In the genomic region with DNA sequence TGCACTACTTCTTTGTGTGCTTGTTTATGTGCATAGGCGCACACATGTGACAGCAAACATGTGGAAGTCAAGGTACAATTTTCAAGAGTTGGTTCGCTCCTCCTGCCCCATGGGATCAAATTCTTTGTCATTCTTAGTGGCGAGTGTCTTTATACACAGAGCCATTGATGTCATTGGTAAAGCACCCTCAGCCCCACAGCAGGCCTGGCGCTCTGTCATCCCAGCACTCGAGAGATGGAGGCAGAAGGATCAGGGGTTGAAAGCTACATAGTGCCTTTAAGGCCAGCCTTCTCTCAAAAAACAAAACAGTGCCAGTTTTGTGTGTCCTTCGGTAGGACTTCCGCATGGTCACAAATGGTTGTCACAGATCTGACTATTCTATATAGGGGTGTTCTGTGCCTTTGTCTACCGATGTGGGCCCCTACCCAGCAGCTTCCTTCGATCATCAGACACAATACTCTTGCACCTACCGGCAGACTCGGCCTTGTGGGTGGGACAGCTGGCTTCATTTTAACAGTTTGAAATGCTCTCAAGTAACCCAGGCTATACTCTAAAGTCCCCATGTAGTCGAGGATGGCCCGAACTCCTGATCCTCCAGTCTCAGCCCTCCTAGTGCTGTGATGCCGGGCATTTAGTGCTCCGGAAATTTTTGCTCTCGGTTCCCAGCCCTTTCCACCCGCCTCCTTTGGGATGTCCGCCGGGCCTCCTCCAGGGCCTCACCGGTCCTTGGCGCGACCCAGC, we compare ENCODE assay signal across 8 mouse cellular contexts. TPM values are rescaled to one million over a fixed set of nuclear protein-coding genes. Genes with fewer than 3 reads are reported as not detected.
DNase-seq lines count a peak whose midpoint lies in the region; ATAC-seq and TF ChIP-seq lines count a peak whose summit lies in the region.

No protein-coding gene starts in this region.

- no peaks in the 10 kb centered on the region for H3K27me3 ChIP-seq in erythroblast, embryonic 14.5 days (ENCODE audit: control insufficient read depth)
- H3K27me3 ChIP-seq in forebrain, embryonic 11.5 days (ENCODE audit: control insufficient read depth, insufficient read depth, low read length), result no peaks in the 10 kb centered on the region
- no peaks in the 10 kb centered on the region for H3K27me3 ChIP-seq in liver, embryonic 11.5 days (replicated peaks; ENCODE audit: control insufficient read depth, insufficient read depth, low read length)
- no peaks in the 10 kb centered on the region for H3K27me3 ChIP-seq in stomach, postnatal 0 days (ENCODE audit: control insufficient read depth, insufficient read depth, low read length)

- H3K9me3 ChIP-seq in erythroblast, embryonic 14.5 days (ENCODE audit: control insufficient read depth, low read length), result no peaks in the 10 kb centered on the region
- H3K9me3 ChIP-seq in forebrain, embryonic 11.5 days (ENCODE audit: control insufficient read depth, low read length), result no peaks in the 10 kb centered on the region
- no peaks in the 10 kb centered on the region for H3K9me3 ChIP-seq in liver, embryonic 11.5 days (ENCODE audit: control insufficient read depth, low read length)
- no peaks in the 10 kb centered on the region for H3K9me3 ChIP-seq in stomach, postnatal 0 days (ENCODE audit: control insufficient read depth, low read length)

- H3K4me3 ChIP-seq in erythroblast, embryonic 14.5 days (replicated peaks), result peak overlapping the region; percentile 87
- H3K4me3 ChIP-seq in forebrain, embryonic 11.5 days (ENCODE audit: low read depth, low read length), result peak overlapping the region; percentile 72
- peak overlapping the region; percentile 70 for H3K4me3 ChIP-seq in liver, embryonic 11.5 days (ENCODE audit: low read depth, low read length)
- H3K4me3 ChIP-seq in stomach, postnatal 0 days (ENCODE audit: low read depth, low read length), result peak overlapping the region; percentile 86

- no peak for TF ChIP-seq EP300 in stomach, postnatal 0 days (optimal IDR thresholded peaks at IDR 0.05)

- H3K4me1 ChIP-seq in erythroblast, embryonic 14.5 days (ENCODE audit: control insufficient read depth), result peaks cover 55% of the 10 kb centered on the region
- H3K4me1 ChIP-seq in forebrain, embryonic 11.5 days (replicated peaks; ENCODE audit: control insufficient read depth, insufficient read depth, low read length), result peaks cover 4% of the 10 kb centered on the region; the same call in 1 of the 2 replicates
- peaks cover 16% of the 10 kb centered on the region for H3K4me1 ChIP-seq in liver, embryonic 11.5 days (replicated peaks; ENCODE audit: control insufficient read depth, insufficient read depth, low read length)
- H3K4me1 ChIP-seq in stomach, postnatal 0 days (replicated peaks; ENCODE audit: control insufficient read depth, insufficient read depth), result peaks cover 5% of the 10 kb centered on the region; the same call in 1 of the 2 replicates

- WGBS in forebrain, embryonic 11.5 days, result 24% methylated on average over 22 of the region's 22 CpGs
- WGBS in liver, embryonic 11.5 days, result 27% methylated on average over 22 of the region's 22 CpGs
- WGBS in stomach, postnatal 0 days, result 23% methylated on average over 22 of the region's 22 CpGs

- peaks cover 45% of the 10 kb centered on the region for H3K36me3 ChIP-seq in erythroblast, embryonic 14.5 days (ENCODE audit: control insufficient read depth)
- H3K36me3 ChIP-seq in forebrain, embryonic 11.5 days (ENCODE audit: control insufficient read depth, insufficient read depth, low read length), result no peaks in the 10 kb centered on the region; the same call in 1 of the 2 replicates
- H3K36me3 ChIP-seq in liver, embryonic 11.5 days (ENCODE audit: control insufficient read depth, insufficient read depth, low read length), result peaks cover 20% of the 10 kb centered on the region
- peaks cover 7% of the 10 kb centered on the region; the same call in 1 of the 2 replicates for H3K36me3 ChIP-seq in stomach, postnatal 0 days (ENCODE audit: control insufficient read depth, insufficient read depth, low read length)

- TF ChIP-seq CTCF in stomach, postnatal 0 days (IDR thresholded peaks at IDR 0.05; ENCODE audit: low read depth), result no peak

- H3K4me2 ChIP-seq in forebrain, embryonic 11.5 days (ENCODE audit: low read depth, low read length, severe bottlenecking), result peak overlapping the region; percentile 90
- H3K4me2 ChIP-seq in liver, embryonic 11.5 days, result peak overlapping the region; percentile 80
- H3K4me2 ChIP-seq in stomach, postnatal 0 days (replicated peaks; ENCODE audit: low read depth), result peak overlapping the region; percentile 64

- H3K27ac ChIP-seq in forebrain, embryonic 11.5 days (ENCODE audit: low read depth, low read length), result no peak overlapping the region
- no peak overlapping the region for H3K27ac ChIP-seq in liver, embryonic 11.5 days (ENCODE audit: low read depth, low read length)
- H3K27ac ChIP-seq in stomach, postnatal 0 days (replicated peaks), result peak overlapping the region; percentile 81

- peak overlapping the region; percentile 49 for H3K9ac ChIP-seq in forebrain, embryonic 11.5 days (ENCODE audit: low read length)
- H3K9ac ChIP-seq in liver, embryonic 11.5 days (ENCODE audit: low read depth, low read length), result peak overlapping the region; percentile 68
- peak overlapping the region; percentile 76 for H3K9ac ChIP-seq in stomach, postnatal 0 days (ENCODE audit: low read length)

- no peak for ATAC-seq in erythroblast, adult 5-6 weeks (replicated peaks; ENCODE audit: low FRiP score, poor library complexity, severe bottlenecking)
- no peak for ATAC-seq in forebrain, embryonic 11.5 days (replicated peaks; ENCODE audit: low FRiP score)
- no peak for ATAC-seq in liver, embryonic 11.5 days (replicated peaks; ENCODE audit: low FRiP score)
- no peak for ATAC-seq in stomach, postnatal 0 days (ENCODE audit: low FRiP score, low TSS enrichment)

- DNase-seq in 3T3-L1 (ENCODE audit: low read depth, low spot score), result peak; percentile 51
- no peak for DNase-seq in forebrain, embryonic 11.5 days (ENCODE audit: low spot score)
- peak; percentile 51 for DNase-seq in liver, embryonic 11.5 days (ENCODE audit: low spot score)
- no peak for DNase-seq in stomach, postnatal 0 days (ENCODE audit: low spot score)
- DNase-seq in urinary bladder, adult 18-20 months (ENCODE audit: low spot score in 2 of 2), result no peak
- DNase-seq in cerebellum, adult 8-10 months, result no peak

RNA-seq across cellular contexts. Expression of gene Ndufa11, which starts 1.5 kb away (rescaled TPM):
- 70.5 and 83.1 TPM in 2 replicates for polyA plus RNA-seq in erythroblast, embryonic 14.5 days (2012)
- 17.7 and 29.7 TPM in 2 replicates for total RNA-seq in erythroblast, adult 5-6 weeks (2015; ENCODE audit: low replicate concordance)
- total RNA-seq in erythroblast, adult 5-6 weeks (2017; ENCODE audit: low replicate concordance), result 21.3 and 29.1 TPM in 2 replicates
- polyA plus RNA-seq in forebrain, embryonic 11.5 days (2014; fragmentation: Nextera tagmentation; extraction: Ambion mirVana), result 292 and 332 TPM in 2 replicates
- polyA plus RNA-seq in liver, embryonic 11.5 days (2014; fragmentation: Nextera tagmentation; extraction: Ambion mirVana), result 343 and 358 TPM in 2 replicates
- polyA plus RNA-seq in stomach, postnatal 0 days (2015; fragmentation: Nextera tagmentation; extraction: Ambion mirVana), result 584 and 595 TPM in 2 replicates

RNA-seq across cellular contexts. Expression of gene Vmac, which starts 1.7 kb away (rescaled TPM):
- polyA plus RNA-seq in erythroblast, embryonic 14.5 days (2012), result 0.22 and 0.55 TPM in 2 replicates
- 0.38 and 1.0 TPM in 2 replicates for total RNA-seq in erythroblast, adult 5-6 weeks (2015; ENCODE audit: low replicate concordance)
- total RNA-seq in erythroblast, adult 5-6 weeks (2017; ENCODE audit: low replicate concordance), result 1.4 and 8.3 TPM in 2 replicates
- 14.1 and 21.4 TPM in 2 replicates for polyA plus RNA-seq in forebrain, embryonic 11.5 days (2014; fragmentation: Nextera tagmentation; extraction: Ambion mirVana)
- polyA plus RNA-seq in liver, embryonic 11.5 days (2014; fragmentation: Nextera tagmentation; extraction: Ambion mirVana), result 9.1 and 10.7 TPM in 2 replicates
- polyA plus RNA-seq in stomach, postnatal 0 days (2015; fragmentation: Nextera tagmentation; extraction: Ambion mirVana), result 19.0 and 22.8 TPM in 2 replicates

RNA-seq across cellular contexts. Expression of gene Nrtn, which starts 41.2 kb away (rescaled TPM):
- 1.4 and 2.2 TPM in 2 replicates for polyA plus RNA-seq in erythroblast, embryonic 14.5 days (2012)
- total RNA-seq in erythroblast, adult 5-6 weeks (2015; ENCODE audit: low replicate concordance), result not detected in 2 replicates
- 0.51 TPM in 1 of 2 replicates, not detected in the other for total RNA-seq in erythroblast, adult 5-6 weeks (2017; ENCODE audit: low replicate concordance)
- polyA plus RNA-seq in forebrain, embryonic 11.5 days (2014; fragmentation: Nextera tagmentation; extraction: Ambion mirVana), result 5.0 and 5.5 TPM in 2 replicates
- 5.2 and 5.3 TPM in 2 replicates for polyA plus RNA-seq in liver, embryonic 11.5 days (2014; fragmentation: Nextera tagmentation; extraction: Ambion mirVana)
- 32.4 and 37.9 TPM in 2 replicates for polyA plus RNA-seq in stomach, postnatal 0 days (2015; fragmentation: Nextera tagmentation; extraction: Ambion mirVana)

RNA-seq across cellular contexts. Expression of gene Ranbp3, which starts 43.0 kb away (rescaled TPM):
- 16.4 and 17.4 TPM in 2 replicates for polyA plus RNA-seq in erythroblast, embryonic 14.5 days (2012)
- 6.1 and 11.7 TPM in 2 replicates for total RNA-seq in erythroblast, adult 5-6 weeks (2015; ENCODE audit: low replicate concordance)
- 18.0 and 25.0 TPM in 2 replicates for total RNA-seq in erythroblast, adult 5-6 weeks (2017; ENCODE audit: low replicate concordance)
- polyA plus RNA-seq in forebrain, embryonic 11.5 days (2014; fragmentation: Nextera tagmentation; extraction: Ambion mirVana), result 132 and 139 TPM in 2 replicates
- polyA plus RNA-seq in liver, embryonic 11.5 days (2014; fragmentation: Nextera tagmentation; extraction: Ambion mirVana), result 94.3 and 105 TPM in 2 replicates
- 34.5 and 35.4 TPM in 2 replicates for polyA plus RNA-seq in stomach, postnatal 0 days (2015; fragmentation: Nextera tagmentation; extraction: Ambion mirVana)

RNA-seq across cellular contexts. Expression of gene Dus3l, which starts 48.5 kb away (rescaled TPM):
- polyA plus RNA-seq in erythroblast, embryonic 14.5 days (2012), result 2.7 and 3.2 TPM in 2 replicates
- total RNA-seq in erythroblast, adult 5-6 weeks (2015; ENCODE audit: low replicate concordance), result 0.84 and 5.6 TPM in 2 replicates
- total RNA-seq in erythroblast, adult 5-6 weeks (2017; ENCODE audit: low replicate concordance), result 5.4 and 5.9 TPM in 2 replicates
- polyA plus RNA-seq in forebrain, embryonic 11.5 days (2014; fragmentation: Nextera tagmentation; extraction: Ambion mirVana), result 40.4 and 43.1 TPM in 2 replicates
- 34.5 and 36.9 TPM in 2 replicates for polyA plus RNA-seq in liver, embryonic 11.5 days (2014; fragmentation: Nextera tagmentation; extraction: Ambion mirVana)
- 22.9 and 24.4 TPM in 2 replicates for polyA plus RNA-seq in stomach, postnatal 0 days (2015; fragmentation: Nextera tagmentation; extraction: Ambion mirVana)

Comparison
In these comparisons a context has a peak if more than half of its experiments do, and no peak if none do; other contexts are left out.
1. DNase-seq: peak in 3T3-L1 (single experiment) and liver, embryonic 11.5 days (single experiment); none in forebrain, embryonic 11.5 days (single experiment), stomach, postnatal 0 days (single experiment), urinary bladder, adult 18-20 months (0 of 2) and cerebellum, adult 8-10 months (single experiment).
2. Peak in every context shown above with its lines, with median percentiles within 50 percentile points of each other: H3K4me3 ChIP-seq, H3K4me2 ChIP-seq and H3K9ac ChIP-seq.